Mouse (Mus musculus) CH12.LX (cell line): ENCODE measurements at regions not wholly inside any gene's neighbourhood (a gene's known extent, or its start where the extent isn't known, plus 50 kb on each side); places are given as distances from the start of the nearest gene placed in this dataset.

ENCODE experiments used
- CTCF ChIP-seq, 2 experiments: IDR thresholded peaks in 1 of 2; conservative IDR thresholded peaks in 1 of 2; 2 replicates each; pipeline ENCODE4 v1.5.1; 2011 to 2012; ENCODE audit warnings: low read depth in 2 of 2, low read length in 2 of 2, improper control_type of control experiment in 1 of 2, inconsistent platforms in 1 of 2, mild to moderate bottlenecking in 1 of 2, moderate library complexity in 1 of 2
- MAFK ChIP-seq: IDR thresholded peaks from 2 replicates; pipeline ENCODE4 v1.6.1; 2011; ENCODE audit warnings: low read length, improper control_type of control experiment; ENCODE audit not compliant: insufficient replicate concordance
- POLR2A ChIP-seq: IDR thresholded peaks from 2 replicates; pipeline ENCODE4 v1.6.1; 2011; ENCODE audit warnings: low read depth, mild to moderate bottlenecking, improper control_type of control experiment, low read length
- SIN3A ChIP-seq: IDR thresholded peaks from 2 replicates; pipeline ENCODE4 v1.6.1; 2012; ENCODE audit warnings: low read length, improper control_type of control experiment, inconsistent platforms
- TCF12 ChIP-seq: IDR thresholded peaks from 2 replicates; pipeline ENCODE4 v1.6.1; 2014; ENCODE audit warnings: low read depth, mild to moderate bottlenecking, inconsistent platforms, low read length, improper control_type of control experiment
- ZNF384 ChIP-seq: IDR thresholded peaks from 2 replicates; pipeline ENCODE4 v1.6.1; 2012; ENCODE audit warnings: low read depth, low read length, improper control_type of control experiment, inconsistent platforms

- TF ChIP-seq POLR2A (no peak), TCF12 (no peak), SIN3A (no peak), MAFK (no peak), ZNF384 (no peak), CTCF (conservative IDR thresholded peaks at IDR 0.05 in 1 of 2, IDR thresholded peaks at IDR 0.05 in 1 of 2; ENCODE audit: low read depth in 2 of 2, low read length in 2 of 2) (no peak)
Observed at GRCm38 (mm10) chr17:7620166-7620565, 206.9 kb downstream of the Fndc1 start.
